Mouse (Mus musculus): ENCODE measurements at regions not wholly inside any gene's neighbourhood (a gene's known extent, or its start where the extent isn't known, plus 50 kb on each side); places are given as distances from the start of the nearest gene placed in this dataset.

DNA sequence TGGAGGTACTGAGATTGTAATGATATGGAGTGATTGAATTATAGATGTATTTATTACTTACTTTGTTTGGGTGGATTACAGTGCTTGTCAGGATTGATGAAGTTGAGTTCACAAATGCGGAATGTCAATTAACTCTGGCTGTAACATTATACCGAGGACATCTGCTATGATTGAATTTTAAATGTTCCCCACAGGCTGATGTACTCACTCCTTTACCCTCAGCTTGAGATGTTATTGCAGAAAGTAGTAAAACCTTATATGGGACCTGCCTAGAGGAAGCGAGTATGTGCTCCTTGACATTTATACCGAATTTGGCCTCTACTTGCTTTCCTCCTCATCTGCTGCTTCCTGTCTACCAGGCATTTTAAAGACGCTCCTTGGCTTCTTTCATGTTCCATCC lies 288.3 kb downstream of the Cdh11 start:
- Histone ChIP-seq H3K4me1 (no peaks in the 10 kb centered on the region), H3K4me3 (no peak overlapping the region), H3K27me3 (replicated peaks) (no peaks in the 10 kb centered on the region), H3K9me3 (0 out of 2 replicates have a peak, but pooled peaks cover 3% of the 10 kb centered on the region), H3K4me2 (no peak overlapping the region), H3K27ac (replicated peaks) (no peak overlapping the region), H3K9ac (no peak overlapping the region), H3K36me3 (no peaks in the 10 kb centered on the region)
- ATAC-seq (ENCODE audit: extremely low read depth, insufficient number of reproducible peaks, low FRiP score, low TSS enrichment) = no peak
- 75% methylated on average over 5 of the region's 5 CpGs for WGBS

- H3K9me3 ChIP-seq = 0 out of 2 replicates have a peak, but pooled peaks cover 3% of the 10 kb centered on the region
- H3K4me1 ChIP-seq = no peaks in the 10 kb centered on the region
- H3K4me2 ChIP-seq = no peak overlapping the region
- H3K4me3 ChIP-seq = no peak overlapping the region
- H3K27ac ChIP-seq (replicated peaks) = no peak overlapping the region
- no peak overlapping the region for H3K9ac ChIP-seq
- no peak for ATAC-seq (ENCODE audit: extremely low read depth, insufficient number of reproducible peaks, low FRiP score, low TSS enrichment)
- no peaks in the 10 kb centered on the region for H3K27me3 ChIP-seq (replicated peaks)
- H3K36me3 ChIP-seq = no peaks in the 10 kb centered on the region
Observed at GRCm38 (mm10) chr8:102496698-102497097, 288.7 kb downstream of the Cdh11 start.

DNA sequence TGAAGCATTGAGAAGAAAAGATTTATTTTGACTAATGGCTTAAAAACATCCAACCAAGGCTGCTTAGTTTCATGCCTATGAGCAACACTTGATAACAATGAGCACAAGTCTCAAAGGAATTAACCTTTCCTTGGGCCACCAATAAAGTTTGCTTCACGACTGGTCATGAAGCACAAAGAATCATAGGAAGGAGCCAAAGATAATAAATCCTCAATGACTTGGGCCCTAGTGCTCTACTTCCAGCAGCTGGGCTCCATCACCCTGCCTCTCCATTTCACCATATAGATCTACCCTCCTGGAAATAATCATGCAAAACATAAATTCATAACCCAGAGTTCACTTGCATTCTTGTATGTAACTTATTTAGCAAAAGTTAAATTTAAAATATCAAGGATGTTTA lies 289.4 kb downstream of the Cdh11 start:
- no peak overlapping the region for H3K27ac ChIP-seq (replicated peaks)
- no peaks in the 10 kb centered on the region for H3K36me3 ChIP-seq
- H3K4me2 ChIP-seq = no peak overlapping the region
- H3K4me3 ChIP-seq = no peak overlapping the region
- WGBS = 37% methylated on average over 1 of the region's 1 CpGs
- no peaks in the 10 kb centered on the region for H3K27me3 ChIP-seq (replicated peaks)
- H3K9me3 ChIP-seq = 0 out of 2 replicates have a peak, but pooled peaks cover 3% of the 10 kb centered on the region
- no peak for ATAC-seq (ENCODE audit: extremely low read depth, insufficient number of reproducible peaks, low FRiP score, low TSS enrichment)
- no peaks in the 10 kb centered on the region for H3K4me1 ChIP-seq
- no peak overlapping the region for H3K9ac ChIP-seq

DNA sequence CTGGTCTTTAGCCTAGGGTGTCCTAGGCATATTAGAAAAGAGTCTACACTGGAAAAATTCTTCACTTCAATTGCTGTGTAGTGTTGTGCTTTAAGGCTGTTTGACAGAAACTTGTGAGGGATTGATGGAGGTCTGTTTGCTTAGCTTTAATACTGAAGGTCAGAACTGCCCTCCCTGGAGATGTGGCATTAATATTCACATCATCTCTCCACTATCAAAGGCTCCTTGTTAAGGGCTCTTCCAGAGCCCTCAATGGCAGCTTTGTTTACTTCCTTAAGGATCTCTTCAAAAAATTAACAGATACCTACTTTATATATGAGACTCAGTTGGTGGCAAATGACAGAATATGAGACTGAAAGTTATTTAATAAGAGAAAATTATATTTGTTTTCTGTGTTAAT lies 294.4 kb downstream of the Cdh11 start:
- Histone ChIP-seq H3K9me3 (0 out of 2 replicates have a peak, but pooled peaks cover 3% of the 10 kb centered on the region), H3K27me3 (replicated peaks) (no peaks in the 10 kb centered on the region), H3K9ac (no peak overlapping the region), H3K36me3 (no peaks in the 10 kb centered on the region), H3K4me2 (no peak overlapping the region), H3K27ac (replicated peaks) (no peak overlapping the region), H3K4me1 (no peaks in the 10 kb centered on the region), H3K4me3 (no peak overlapping the region)
- no peak for ATAC-seq (ENCODE audit: extremely low read depth, insufficient number of reproducible peaks, low FRiP score, low TSS enrichment)

DNA sequence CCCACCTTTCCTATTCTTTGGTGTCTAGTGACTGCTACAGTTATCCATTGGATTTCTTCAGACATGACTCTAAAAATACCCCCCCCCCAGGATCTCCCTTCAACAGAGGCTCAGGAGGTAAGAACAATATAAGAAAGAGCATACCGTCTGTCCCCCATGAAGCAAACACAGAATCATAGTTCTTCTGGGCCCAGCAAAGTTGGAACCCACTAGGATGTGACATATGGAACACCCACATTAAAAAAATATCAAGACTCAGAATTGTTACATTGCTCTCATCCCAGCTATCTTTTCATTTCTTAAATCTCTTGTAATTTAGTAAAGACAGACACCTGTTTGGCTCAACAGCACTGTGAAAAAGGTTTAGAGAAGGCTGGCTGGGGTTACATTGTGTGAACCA lies 297.2 kb downstream of the Cdh11 start:
- no peak overlapping the region for H3K4me3 ChIP-seq
- H3K27ac ChIP-seq (replicated peaks) = no peak overlapping the region
- ATAC-seq (ENCODE audit: extremely low read depth, insufficient number of reproducible peaks, low FRiP score, low TSS enrichment) = no peak
- H3K4me1 ChIP-seq = no peaks in the 10 kb centered on the region
- H3K9ac ChIP-seq = no peak overlapping the region
- H3K36me3 ChIP-seq = no peaks in the 10 kb centered on the region
- H3K4me2 ChIP-seq = no peak overlapping the region
- 76% methylated on average over 1 of the region's 1 CpGs for WGBS
- no peaks in the 10 kb centered on the region for H3K27me3 ChIP-seq (replicated peaks)
- 0 out of 2 replicates have a peak, but pooled peaks cover 3% of the 10 kb centered on the region for H3K9me3 ChIP-seq

GRCm38 (mm10) chr8:102487796-102488195 lies 297.6 kb downstream of the Cdh11 start:
- Histone ChIP-seq H3K27ac (replicated peaks) (no peak overlapping the region), H3K4me2 (no peak overlapping the region), H3K27me3 (replicated peaks) (no peaks in the 10 kb centered on the region), H3K9ac (no peak overlapping the region), H3K4me1 (no peaks in the 10 kb centered on the region), H3K4me3 (no peak overlapping the region), H3K36me3 (no peaks in the 10 kb centered on the region), H3K9me3 (no peaks in the 10 kb centered on the region)
- WGBS = 67% methylated on average over 6 of the region's 6 CpGs
- no peak for ATAC-seq (ENCODE audit: extremely low read depth, insufficient number of reproducible peaks, low FRiP score, low TSS enrichment)

DNA sequence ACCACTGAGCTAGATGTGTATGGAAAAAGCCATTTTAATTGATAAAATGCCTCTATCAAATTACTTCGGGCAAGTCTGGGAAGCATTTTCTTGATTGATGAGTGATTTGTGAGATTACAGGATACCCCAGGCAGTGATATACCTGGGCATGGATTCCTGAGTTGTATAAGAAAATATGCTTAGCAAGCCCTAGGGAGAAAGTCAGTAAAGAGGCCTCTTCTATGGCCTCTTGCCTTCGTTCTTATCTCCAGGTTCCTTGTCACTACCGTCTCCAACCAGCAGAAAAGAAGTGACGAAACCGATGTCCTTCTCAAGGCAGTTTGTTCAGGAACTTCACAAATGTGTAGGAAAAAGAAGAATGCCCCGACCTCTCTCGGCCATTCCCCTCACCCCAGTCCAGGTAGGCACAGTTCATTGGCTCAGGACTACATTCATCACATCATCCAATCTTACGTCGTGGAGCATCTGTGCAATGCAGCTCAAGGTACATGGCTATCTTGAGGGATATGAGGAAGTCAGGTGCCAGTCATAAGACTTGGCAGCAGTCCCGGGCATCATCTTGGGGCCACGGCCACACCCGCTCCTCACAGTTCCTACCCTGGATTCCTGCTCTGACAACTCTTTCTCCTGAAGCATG lies 310.2 kb downstream of the Cdh11 start:
- Histone ChIP-seq H3K36me3 (no peaks in the 10 kb centered on the region), H3K9ac (no peak overlapping the region), H3K9me3 (no peaks in the 10 kb centered on the region), H3K4me3 (no peak overlapping the region), H3K27me3 (replicated peaks) (no peaks in the 10 kb centered on the region), H3K4me2 (no peak overlapping the region), H3K27ac (replicated peaks) (no peak overlapping the region), H3K4me1 (no peaks in the 10 kb centered on the region)
- ATAC-seq (ENCODE audit: extremely low read depth, insufficient number of reproducible peaks, low FRiP score, low TSS enrichment) = no peak
- WGBS = 81% methylated on average over 12 of the region's 12 CpGs

DNA sequence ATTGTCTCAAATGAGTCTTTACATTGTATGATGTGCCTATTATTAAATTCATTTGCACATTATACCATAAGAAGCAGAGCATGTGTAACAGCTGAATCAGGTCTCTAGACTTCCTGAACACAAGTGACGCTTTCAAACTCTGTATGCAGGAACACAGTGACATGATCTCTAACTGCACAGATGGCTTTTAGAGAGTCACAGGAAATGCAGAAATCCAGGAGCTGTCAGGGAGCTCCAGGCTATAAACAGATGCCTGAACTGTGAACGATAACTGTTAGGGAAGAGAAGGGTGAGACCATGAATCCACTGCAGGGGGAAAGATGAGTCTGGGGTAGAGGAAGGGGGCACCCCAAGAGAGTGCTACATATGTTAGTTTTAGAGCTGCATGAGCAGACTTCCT lies 311.2 kb downstream of the Cdh11 start:
- ATAC-seq (ENCODE audit: extremely low read depth, insufficient number of reproducible peaks, low FRiP score, low TSS enrichment) = no peak
- no peak overlapping the region for H3K4me3 ChIP-seq
- no peaks in the 10 kb centered on the region for H3K36me3 ChIP-seq
- H3K9me3 ChIP-seq = no peaks in the 10 kb centered on the region
- H3K9ac ChIP-seq = no peak overlapping the region
- no peaks in the 10 kb centered on the region for H3K4me1 ChIP-seq
- WGBS = 42% methylated on average over 2 of the region's 2 CpGs
- no peak overlapping the region for H3K4me2 ChIP-seq
- H3K27ac ChIP-seq (replicated peaks) = no peak overlapping the region
- H3K27me3 ChIP-seq (replicated peaks) = no peaks in the 10 kb centered on the region

GRCm38 (mm10) chr8:102471352-102471751 lies 314.1 kb downstream of the Cdh11 start:
- WGBS = 83% methylated on average over 1 of the region's 1 CpGs
- Histone ChIP-seq H3K27me3 (replicated peaks) (no peaks in the 10 kb centered on the region), H3K36me3 (no peaks in the 10 kb centered on the region), H3K4me1 (no peaks in the 10 kb centered on the region), H3K9ac (no peak overlapping the region), H3K4me3 (no peak overlapping the region), H3K27ac (replicated peaks) (no peak overlapping the region), H3K9me3 (no peaks in the 10 kb centered on the region), H3K4me2 (no peak overlapping the region)
- no peak for ATAC-seq (ENCODE audit: extremely low read depth, insufficient number of reproducible peaks, low FRiP score, low TSS enrichment)

DNA sequence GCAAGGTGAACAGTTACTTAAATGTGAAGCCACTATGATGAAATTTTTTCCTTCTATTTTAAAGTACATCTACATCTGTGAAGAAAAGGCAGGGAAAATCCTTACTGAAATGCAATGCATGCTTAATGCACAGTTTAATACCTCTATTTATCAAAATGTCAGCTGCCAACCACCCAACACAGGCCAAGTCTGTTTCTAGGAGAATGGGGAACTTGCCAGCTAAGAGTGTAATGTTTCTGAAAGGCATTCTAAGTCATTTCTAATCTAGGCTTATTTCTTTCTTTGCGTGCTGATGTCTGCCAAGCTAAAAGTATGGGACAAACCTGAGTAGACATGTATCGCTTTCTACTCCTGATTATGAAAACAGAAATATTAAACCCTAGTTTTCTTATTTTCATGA lies 322.8 kb downstream of the Cdh11 start:
- no peaks in the 10 kb centered on the region for H3K36me3 ChIP-seq
- H3K27ac ChIP-seq (replicated peaks) = no peak overlapping the region
- no peaks in the 10 kb centered on the region for H3K9me3 ChIP-seq
- 72% methylated on average over 2 of the region's 2 CpGs for WGBS
- H3K4me2 ChIP-seq = no peak overlapping the region
- no peak for ATAC-seq (ENCODE audit: extremely low read depth, insufficient number of reproducible peaks, low FRiP score, low TSS enrichment)
- no peaks in the 10 kb centered on the region for H3K4me1 ChIP-seq
- no peak overlapping the region for H3K4me3 ChIP-seq
- H3K9ac ChIP-seq = no peak overlapping the region
- no peaks in the 10 kb centered on the region for H3K27me3 ChIP-seq (replicated peaks)

DNA sequence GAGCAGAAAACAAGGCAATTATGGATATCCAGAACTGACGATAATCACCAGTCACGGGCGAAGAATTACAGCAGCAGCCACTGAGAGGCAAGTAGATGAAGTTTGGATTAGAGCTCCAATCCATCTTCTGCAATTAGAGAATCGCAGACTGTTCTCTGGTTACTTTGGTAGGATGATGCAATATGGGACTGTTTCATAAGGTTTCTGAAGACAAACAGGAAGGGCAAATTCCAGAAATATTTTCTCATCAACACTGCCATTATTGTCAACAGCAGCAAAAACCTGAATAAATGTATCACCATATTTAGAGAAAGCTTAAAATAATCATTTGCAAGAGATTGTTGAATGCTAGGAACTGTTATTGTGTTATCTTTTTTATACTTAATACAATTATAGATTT lies 342.4 kb downstream of the Cdh11 start:
- Histone ChIP-seq H3K9ac (no peak overlapping the region), H3K27me3 (replicated peaks) (no peaks in the 10 kb centered on the region), H3K4me2 (no peak overlapping the region), H3K4me1 (no peaks in the 10 kb centered on the region), H3K27ac (replicated peaks) (no peak overlapping the region), H3K36me3 (no peaks in the 10 kb centered on the region), H3K9me3 (no peaks in the 10 kb centered on the region), H3K4me3 (no peak overlapping the region)
- 70% methylated on average over 4 of the region's 4 CpGs for WGBS
- ATAC-seq (ENCODE audit: extremely low read depth, insufficient number of reproducible peaks, low FRiP score, low TSS enrichment) = no peak

DNA sequence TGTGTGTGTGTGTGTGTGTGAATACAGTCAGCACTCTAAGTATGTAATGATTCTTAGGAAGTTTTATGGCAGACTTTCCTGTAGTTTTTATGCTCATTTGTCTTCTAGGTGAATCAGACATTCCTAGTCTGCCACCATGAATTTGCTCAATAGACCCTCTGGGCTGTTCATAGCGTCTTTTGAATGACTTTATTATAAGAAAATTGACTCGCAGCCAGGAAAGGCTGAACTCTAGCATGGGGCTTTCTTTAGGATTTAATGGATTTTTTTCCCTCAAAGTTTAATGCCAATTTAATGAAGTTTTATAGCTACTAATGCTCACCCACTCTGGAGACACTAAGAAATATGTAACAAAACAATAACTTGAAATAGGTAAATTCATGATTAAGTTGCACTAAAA lies 363.6 kb downstream of the Cdh11 start:
- Histone ChIP-seq H3K27ac (replicated peaks) (no peak overlapping the region), H3K4me3 (no peak overlapping the region), H3K4me1 (no peaks in the 10 kb centered on the region), H3K36me3 (no peaks in the 10 kb centered on the region), H3K9me3 (no peaks in the 10 kb centered on the region), H3K9ac (no peak overlapping the region), H3K27me3 (replicated peaks) (no peaks in the 10 kb centered on the region), H3K4me2 (no peak overlapping the region)
- ATAC-seq (ENCODE audit: extremely low read depth, insufficient number of reproducible peaks, low FRiP score, low TSS enrichment) = no peak
- WGBS = 63% methylated on average over 2 of the region's 2 CpGs

Data from heart, embryonic 13.5 days (tissue).